Mouse (Mus musculus): Measurements from ENCODE around the gene Fbxo30. TPM values are rescaled to one million over a fixed set of nuclear protein-coding genes. Genes with fewer than 3 reads are reported as not detected.
"Not testable (repeated sequence)": the region's sequence is repeated elsewhere in the genome, so short reads cannot be mapped to it uniquely, and the experiment has no call there.

The Fbxo30 gene
- polyA plus RNA-seq, 1 experiment from 2014 or later, result 17.7 TPM

GRCm38 (mm10) chr10:11310481-11310880 lies 29.4 kb downstream of the Fbxo30 start:
- Histone ChIP-seq H3K9ac (ENCODE audit: low read depth, low read length) (no peak overlapping the region), H3K27ac (ENCODE audit: low read depth, low read length) (no peak overlapping the region), H3K4me2 (ENCODE audit: low read length) (no peak overlapping the region), H3K4me3 (ENCODE audit: low read length) (no peak overlapping the region), H3K4me1 (ENCODE audit: control insufficient read depth, insufficient read depth, low read depth, low read length) (no peaks in the 10 kb centered on the region), H3K27me3 (replicated peaks; ENCODE audit: control insufficient read depth, insufficient read depth, low read length) (no peaks in the 10 kb centered on the region), H3K9me3 (ENCODE audit: control insufficient read depth, low read length) (no peaks in the 10 kb centered on the region), H3K36me3 (ENCODE audit: control insufficient read depth, insufficient read depth, low read length) (no peaks in the 10 kb centered on the region)
- ATAC-seq, result no peak

GRCm38 (mm10) chr10:11317856-11318454 lies 36.8 kb downstream of the Fbxo30 start:
- H3K27ac ChIP-seq (ENCODE audit: low read depth, low read length); H3K9ac ChIP-seq (ENCODE audit: low read depth, low read length); ATAC-seq; H3K36me3 ChIP-seq (ENCODE audit: control insufficient read depth, insufficient read depth, low read length); H3K4me1 ChIP-seq (ENCODE audit: control insufficient read depth, insufficient read depth, low read depth, low read length); H3K9me3 ChIP-seq (ENCODE audit: control insufficient read depth, low read length); H3K4me3 ChIP-seq (ENCODE audit: low read length); H3K27me3 ChIP-seq (replicated peaks; ENCODE audit: control insufficient read depth, insufficient read depth, low read length); H3K4me2 ChIP-seq (ENCODE audit: low read length): not testable (repeated sequence)

- Histone ChIP-seq H3K9me3 (ENCODE audit: control insufficient read depth, low read length) (no peaks in the 10 kb centered on the region), H3K9ac (ENCODE audit: low read depth, low read length) (no peak overlapping the region), H3K4me2 (ENCODE audit: low read length) (no peak overlapping the region), H3K27ac (ENCODE audit: low read depth, low read length) (no peak overlapping the region), H3K36me3 (ENCODE audit: control insufficient read depth, insufficient read depth, low read length) (no peaks in the 10 kb centered on the region), H3K4me3 (ENCODE audit: low read length) (no peak overlapping the region), H3K4me1 (ENCODE audit: control insufficient read depth, insufficient read depth, low read depth, low read length) (no peaks in the 10 kb centered on the region), H3K27me3 (replicated peaks; ENCODE audit: control insufficient read depth, insufficient read depth, low read length) (no peaks in the 10 kb centered on the region)
- no peak for ATAC-seq
- WGBS, result 83% methylated on average over 1 of the region's 1 CpGs
Observed at GRCm38 (mm10) chr10:11319446-11319970, 38.4 kb downstream of the Fbxo30 start.

- Histone ChIP-seq H3K27me3 (replicated peaks; ENCODE audit: control insufficient read depth, insufficient read depth, low read length) (no peaks in the 10 kb centered on the region), H3K4me1 (ENCODE audit: control insufficient read depth, insufficient read depth, low read depth, low read length) (no peaks in the 10 kb centered on the region), H3K4me3 (ENCODE audit: low read length) (no peak overlapping the region), H3K36me3 (ENCODE audit: control insufficient read depth, insufficient read depth, low read length) (no peaks in the 10 kb centered on the region), H3K27ac (ENCODE audit: low read depth, low read length) (no peak overlapping the region), H3K9me3 (ENCODE audit: control insufficient read depth, low read length) (no peaks in the 10 kb centered on the region), H3K4me2 (ENCODE audit: low read length) (no peak overlapping the region), H3K9ac (ENCODE audit: low read depth, low read length) (no peak overlapping the region)
- 87% methylated on average over 7 of the region's 7 CpGs for WGBS
- no peak for ATAC-seq
Observed at GRCm38 (mm10) chr10:11322316-11322715, 41.2 kb downstream of the Fbxo30 start.

- Histone ChIP-seq H3K4me2 (ENCODE audit: low read length) (no peak overlapping the region), H3K9me3 (ENCODE audit: control insufficient read depth, low read length) (no peaks in the 10 kb centered on the region), H3K4me3 (ENCODE audit: low read length) (no peak overlapping the region), H3K36me3 (ENCODE audit: control insufficient read depth, insufficient read depth, low read length) (no peaks in the 10 kb centered on the region), H3K27me3 (replicated peaks; ENCODE audit: control insufficient read depth, insufficient read depth, low read length) (no peaks in the 10 kb centered on the region), H3K4me1 (ENCODE audit: control insufficient read depth, insufficient read depth, low read depth, low read length) (no peaks in the 10 kb centered on the region), H3K27ac (ENCODE audit: low read depth, low read length) (no peak overlapping the region), H3K9ac (ENCODE audit: low read depth, low read length) (no peak overlapping the region)
- WGBS, result 77% methylated on average over 4 of the region's 4 CpGs
- ATAC-seq, result no peak
Observed at GRCm38 (mm10) chr10:11323202-11323898, 42.2 kb downstream of the Fbxo30 start.

GRCm38 (mm10) chr10:11326526-11326925 lies 45.4 kb downstream of the Fbxo30 start:
- Histone ChIP-seq H3K9ac (ENCODE audit: low read depth, low read length) (no peak overlapping the region), H3K4me2 (ENCODE audit: low read length) (no peak overlapping the region), H3K9me3 (ENCODE audit: control insufficient read depth, low read length) (no peaks in the 10 kb centered on the region), H3K36me3 (ENCODE audit: control insufficient read depth, insufficient read depth, low read length) (no peaks in the 10 kb centered on the region), H3K4me3 (ENCODE audit: low read length) (no peak overlapping the region), H3K27ac (ENCODE audit: low read depth, low read length) (no peak overlapping the region), H3K4me1 (ENCODE audit: control insufficient read depth, insufficient read depth, low read depth, low read length) (no peaks in the 10 kb centered on the region), H3K27me3 (replicated peaks; ENCODE audit: control insufficient read depth, insufficient read depth, low read length) (no peaks in the 10 kb centered on the region)
- WGBS, result 91% methylated on average over 3 of the region's 3 CpGs
- no peak for ATAC-seq

GRCm38 (mm10) chr10:11343205-11344141 lies 62.3 kb downstream of the Fbxo30 start, which contains the start of gene Epm2a:
Gene Epm2a (plus strand): TSS chr10:11343404.
- peak within 1 kb of the TSS; percentile 72 for H3K4me3 ChIP-seq (ENCODE audit: low read length)
- ATAC-seq, result peak; percentile 97
- H3K4me1 ChIP-seq (ENCODE audit: control insufficient read depth, insufficient read depth, low read depth, low read length), result peaks cover 4% of the 10 kb centered on the region
- H3K9ac ChIP-seq (ENCODE audit: low read depth, low read length), result peak within 1 kb of the TSS; percentile 92
- peak within 1 kb of the TSS; percentile 81 for H3K4me2 ChIP-seq (ENCODE audit: low read length)
- H3K27ac ChIP-seq (ENCODE audit: low read depth, low read length), result peak within 1 kb of the TSS; percentile 98
- no peaks in the 10 kb centered on the region for H3K36me3 ChIP-seq (ENCODE audit: control insufficient read depth, insufficient read depth, low read length)
- WGBS, result under 1% methylated on average over 92 of the region's 106 CpGs
- no peaks in the 10 kb centered on the region for H3K9me3 ChIP-seq (ENCODE audit: control insufficient read depth, low read length)
- no peaks in the 10 kb centered on the region for H3K27me3 ChIP-seq (replicated peaks; ENCODE audit: control insufficient read depth, insufficient read depth, low read length)

- no peak overlapping the region for H3K4me3 ChIP-seq (ENCODE audit: low read length)
- no peak overlapping the region for H3K27ac ChIP-seq (ENCODE audit: low read depth, low read length)
- peaks cover 4% of the 10 kb centered on the region for H3K4me1 ChIP-seq (ENCODE audit: control insufficient read depth, insufficient read depth, low read depth, low read length)
- 81% methylated on average over 18 of the region's 18 CpGs for WGBS
- no peaks in the 10 kb centered on the region for H3K27me3 ChIP-seq (replicated peaks; ENCODE audit: control insufficient read depth, insufficient read depth, low read length)
- no peaks in the 10 kb centered on the region for H3K9me3 ChIP-seq (ENCODE audit: control insufficient read depth, low read length)
- no peak overlapping the region for H3K9ac ChIP-seq (ENCODE audit: low read depth, low read length)
- peak overlapping the region; percentile 81 for H3K4me2 ChIP-seq (ENCODE audit: low read length)
- H3K36me3 ChIP-seq (ENCODE audit: control insufficient read depth, insufficient read depth, low read length), result no peaks in the 10 kb centered on the region
- no peak for ATAC-seq
Observed at GRCm38 (mm10) chr10:11344536-11345468, 63.7 kb downstream of the Fbxo30 start.
